Mouse (Mus musculus) liver, adult 2 months (tissue): ENCODE measurements around the gene Cdh4.

Source experiments
- CTCF ChIP-seq: fragments of 200-500 bp; IDR thresholded peaks from 2 replicates; pipeline ENCODE4 v1.5.1; 2011; ENCODE audit warnings: low read depth, low read length, control low read depth
- POLR2A ChIP-seq: fragments of 200-500 bp; IDR thresholded peaks from 2 replicates; pipeline ENCODE4 v1.6.1; 2011; ENCODE audit warnings: low read length, control low read depth; ENCODE audit not compliant: insufficient read depth; ENCODE audit errors: extremely low read depth

GRCm38 (mm10) chr2:179648573-179649263, 206.5 kb downstream of the Cdh4 start:
- TF ChIP-seq CTCF (no peak), POLR2A (no peak)
